Mouse (Mus musculus) heart, embryonic 12.5 days (tissue): ENCODE measurements around the gene Camkk1. TPM values are rescaled to one million over a fixed set of nuclear protein-coding genes. Genes with fewer than 3 reads are reported as not detected.
A peak's percentile ranks its signal among the peaks of the same experiment; 100 is the strongest.

ENCODE experiments used
- ATAC-seq: fragments of 200-750 bp; cut with Nextera tagmentation; 2 replicates; pipeline ENCODE4 v1.8.0; 2017; ENCODE audit warnings: moderate TSS enrichment, moderate library complexity; ENCODE audit not compliant: insufficient number of reproducible peaks, low FRiP score
- H3K27ac ChIP-seq: fragments of 300-500 bp; sonication (generic); 2 replicates; pipeline ENCODE4 v1.5.1; 2016; ENCODE audit warnings: mild to moderate bottlenecking, moderate library complexity; ENCODE audit not compliant: poor library complexity, severe bottlenecking
- H3K27me3 ChIP-seq: fragments of 300-500 bp; sonication (generic); replicated peaks from 2 replicates; pipeline ENCODE4 v1.6.1; 2016; ENCODE audit warnings: mild to moderate bottlenecking, moderate library complexity
- H3K36me3 ChIP-seq: fragments of 300-500 bp; sonication (generic); 2 replicates; pipeline ENCODE4 v1.6.1; 2016; ENCODE audit warnings: mild to moderate bottlenecking, moderate library complexity
- H3K4me1 ChIP-seq: fragments of 300-500 bp; sonication (generic); replicated peaks from 2 replicates; pipeline ENCODE4 v1.6.1; 2016; ENCODE audit warnings: mild to moderate bottlenecking
- H3K4me2 ChIP-seq: fragments of 300-500 bp; sonication (generic); 2 replicates; pipeline ENCODE4 v1.6.1; 2016; ENCODE audit warnings: mild to moderate bottlenecking, moderate library complexity
- H3K4me3 ChIP-seq: fragments of 300-500 bp; sonication (generic); 2 replicates; pipeline ENCODE4 v1.5.1; 2016; ENCODE audit warnings: mild to moderate bottlenecking
- H3K9ac ChIP-seq: fragments of 300-500 bp; sonication (generic); 2 replicates; pipeline ENCODE4 v1.6.1; 2016; ENCODE audit warnings: mild to moderate bottlenecking, moderate library complexity
- H3K9me3 ChIP-seq: fragments of 300-500 bp; sonication (generic); replicated peaks from 2 replicates; pipeline ENCODE4 v1.6.1; 2016; ENCODE audit warnings: mild to moderate bottlenecking, moderate library complexity
- WGBS: fragments of 180-500 bp; shearing (Covaris S2); methylation state at CpG from one replicate; pipeline ENCODE4 v1.1.7; 2016; 5-methylcytosine and 5-hydroxymethylcytosine counted together
- polyA plus RNA-seq: library from polyadenylated mRNA; unstranded; fragments of >200 nt; fragmentation: Nextera tagmentation; extraction: Ambion mirVana; gene quantifications from 2 replicates; pipeline ENCODE4 v1.2.1, GENCODE M21; 2016

The Camkk1 gene
- polyA plus RNA-seq, 1 experiment from 2014 or later = 2.0 TPM

DNA sequence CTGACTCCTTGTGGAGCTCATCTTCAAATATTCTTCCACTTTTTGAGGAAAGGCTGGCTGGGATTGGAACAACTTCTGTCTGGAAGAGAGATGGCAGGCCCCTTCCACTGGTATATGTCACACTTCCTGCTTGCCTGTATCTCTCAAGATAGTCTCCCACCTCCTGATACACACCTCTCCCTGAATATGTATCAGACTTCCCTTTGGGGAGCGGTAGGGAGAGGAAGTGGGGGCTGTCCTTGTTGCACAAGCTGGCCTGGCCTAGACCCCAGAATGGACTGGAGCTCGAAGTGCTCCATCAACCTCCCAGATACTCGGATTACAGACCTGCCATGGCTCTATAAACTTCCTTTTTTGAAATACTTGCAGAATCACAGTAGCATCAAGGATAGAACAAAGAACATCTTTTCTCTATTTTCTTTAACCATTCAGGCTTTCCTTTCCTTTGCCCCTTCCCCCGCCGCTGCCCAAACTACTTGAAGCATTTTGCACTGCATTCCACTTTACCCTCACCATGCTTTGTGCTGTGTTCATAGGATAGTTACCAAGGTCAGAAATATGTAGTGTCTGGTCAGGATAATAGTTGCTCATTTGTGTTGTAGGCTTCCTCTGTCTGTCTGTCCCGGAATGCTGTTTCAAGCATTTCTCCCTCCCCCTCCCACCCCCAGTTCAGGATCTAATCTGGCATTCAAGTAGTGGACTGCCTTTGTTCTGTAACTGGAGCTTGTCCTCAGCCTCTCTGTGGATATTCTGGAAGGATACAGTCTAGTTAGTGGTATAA lies 69.1 kb downstream of the Camkk1 start:
- 52% methylated on average over 6 of the region's 6 CpGs for WGBS
- Histone ChIP-seq H3K4me1 (peaks cover 39% of the 10 kb centered on the region), H3K36me3 (peaks cover 15% of the 10 kb centered on the region; the same call in 1 of the 2 replicates), H3K27ac (peak overlapping the region; percentile 18; the same call in 1 of the 2 replicates), H3K4me3 (no peak overlapping the region), H3K9ac (0 out of 2 replicates have a peak overlapping the region, but pooled peaks have one; percentile 25), H3K27me3 (no peaks in the 10 kb centered on the region), H3K4me2 (no peak overlapping the region), H3K9me3 (no peaks in the 10 kb centered on the region)
- ATAC-seq = no peak

DNA sequence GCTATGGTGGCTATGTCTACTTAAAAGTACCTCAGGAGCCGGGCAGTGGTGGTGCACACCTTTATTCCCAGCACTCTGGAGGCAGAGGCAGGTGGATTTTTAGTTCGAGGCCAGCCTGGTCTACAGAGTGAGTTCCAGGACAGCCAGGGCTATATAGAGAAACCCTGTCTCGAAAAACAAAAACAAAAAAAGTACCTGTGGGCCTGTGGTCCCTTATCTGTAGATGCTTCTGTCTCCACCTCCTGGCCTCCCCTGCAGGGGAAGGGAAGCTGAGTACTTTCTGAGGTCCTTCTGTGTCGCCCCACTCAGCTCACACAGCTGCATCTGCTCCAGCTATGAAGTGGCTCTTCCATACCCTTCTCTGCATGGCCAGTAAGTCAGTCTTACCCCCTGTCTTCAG lies 71.5 kb downstream of the Camkk1 start, which contains the start of gene Itgae:
Gene Itgae (plus strand): TSS at position 301 of the 400 bp plus-strand sequence.
- Histone ChIP-seq H3K36me3 (0 out of 2 replicates have a peak, but pooled peaks cover 3% of the 10 kb centered on the region), H3K4me2 (no peak within 1 kb of the TSS), H3K9ac (no peak within 1 kb of the TSS), H3K27me3 (no peaks in the 10 kb centered on the region), H3K9me3 (no peaks in the 10 kb centered on the region), H3K4me3 (no peak within 1 kb of the TSS), H3K4me1 (peaks cover 34% of the 10 kb centered on the region), H3K27ac (no peak within 1 kb of the TSS)
- no peak for ATAC-seq
- WGBS = 75% methylated on average over 4 of the region's 4 CpGs

DNA sequence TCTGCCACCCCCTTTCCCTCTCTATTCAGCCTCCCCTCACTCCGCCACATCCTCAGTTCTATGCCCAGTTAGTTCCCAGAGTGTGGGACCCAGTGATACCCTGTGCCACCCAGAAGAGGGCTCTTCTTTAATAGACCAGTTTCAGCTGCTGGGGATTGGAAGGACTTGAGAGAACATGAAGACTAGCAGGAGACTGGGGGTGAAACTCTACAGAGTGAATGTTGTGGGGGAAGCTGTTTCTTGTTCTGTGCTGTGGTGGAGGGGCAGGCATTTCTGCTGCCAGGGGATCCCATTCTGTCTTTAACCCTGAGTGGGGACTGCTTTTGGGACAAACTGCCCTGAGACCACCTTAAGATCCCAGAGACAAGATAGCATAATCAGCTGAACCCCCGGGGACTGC lies 72.0 kb downstream of the Camkk1 start:
- no peaks in the 10 kb centered on the region for H3K9me3 ChIP-seq
- H3K4me2 ChIP-seq = no peak overlapping the region
- WGBS = 82% methylated on average over 2 of the region's 2 CpGs
- no peaks in the 10 kb centered on the region for H3K27me3 ChIP-seq
- no peak for ATAC-seq
- 0 out of 2 replicates have a peak, but pooled peaks cover 3% of the 10 kb centered on the region for H3K36me3 ChIP-seq
- peaks cover 32% of the 10 kb centered on the region for H3K4me1 ChIP-seq
- H3K27ac ChIP-seq = no peak overlapping the region
- no peak overlapping the region for H3K4me3 ChIP-seq
- H3K9ac ChIP-seq = no peak overlapping the region

Other genes with a start within 250 kb of the Camkk1 start
- gene Cyb5d2, start 222.9 kb upstream of the Camkk1 start, polyA plus RNA-seq = 5.5 and 6.3 TPM in 2 replicates
- gene Zzef1, start 222.8 kb upstream of the Camkk1 start, polyA plus RNA-seq = 7.7 and 8.1 TPM in 2 replicates
- 4.8 and 5.7 TPM in 2 replicates for gene Atp2a3, start 57.8 kb upstream of the Camkk1 start, polyA plus RNA-seq
- 2.2 and 2.7 TPM in 2 replicates for gene P2rx1, start 19.9 kb upstream of the Camkk1 start, polyA plus RNA-seq
- gene Ncbp3, start 28.8 kb downstream of the Camkk1 start, polyA plus RNA-seq = 10.9 and 11.0 TPM in 2 replicates
- 0.17 and 0.19 TPM in 2 replicates for gene Itgae, start 71.6 kb downstream of the Camkk1 start, polyA plus RNA-seq
- 13.9 and 14.4 TPM in 2 replicates for gene Haspin, start 119.3 kb downstream of the Camkk1 start, polyA plus RNA-seq
- 1.8 and 2.2 TPM in 2 replicates for gene P2rx5, start 141.4 kb downstream of the Camkk1 start, polyA plus RNA-seq
- gene Emc6, start 158.0 kb downstream of the Camkk1 start, polyA plus RNA-seq = 97.4 and 101 TPM in 2 replicates
- gene Tax1bp3, start 158.1 kb downstream of the Camkk1 start, polyA plus RNA-seq = 239 and 249 TPM in 2 replicates
- gene Ctns, start 180.0 kb downstream of the Camkk1 start, polyA plus RNA-seq = 13.9 and 15.9 TPM in 2 replicates
- 0.36 and 0.54 TPM in 2 replicates for gene Shpk, start 180.5 kb downstream of the Camkk1 start, polyA plus RNA-seq
- 0.05 TPM in 1 of 2 replicates, not detected in the other for gene Trpv1, start 215.3 kb downstream of the Camkk1 start, polyA plus RNA-seq
- 0.03 TPM in 2 replicates for gene Trpv3, start 248.4 kb downstream of the Camkk1 start, polyA plus RNA-seq